Mouse (Mus musculus) embryonic facial prominence, embryonic 13.5 days (tissue): ENCODE data around the gene Slc22a15. TPM values are rescaled to one million over a fixed set of nuclear protein-coding genes. Genes with fewer than 3 reads are reported as not detected.

Experiments used
- ATAC-seq: fragments of 200-750 bp; cut with Nextera tagmentation; 2 replicates; pipeline ENCODE4 v1.8.0; 2017; ENCODE audit warnings: low read depth; ENCODE audit not compliant: insufficient number of reproducible peaks, insufficient read depth, low FRiP score, low TSS enrichment
- H3K27ac ChIP-seq: fragments of 300-500 bp; sonication (generic); 2 replicates; pipeline ENCODE4 v1.5.1; 2015; ENCODE audit warnings: moderate library complexity, mild to moderate bottlenecking, inconsistent platforms
- H3K27me3 ChIP-seq: fragments of 300-500 bp; sonication (generic); 2 replicates; pipeline ENCODE4 v1.6.1; 2015; ENCODE audit warnings: mild to moderate bottlenecking, inconsistent platforms
- H3K36me3 ChIP-seq: fragments of 300-500 bp; sonication (generic); 2 replicates; pipeline ENCODE4 v1.6.1; 2015; ENCODE audit warnings: mild to moderate bottlenecking, inconsistent platforms
- H3K4me1 ChIP-seq: fragments of 300-500 bp; sonication (generic); 2 replicates; pipeline ENCODE4 v1.6.1; 2015; ENCODE audit warnings: inconsistent platforms
- H3K4me2 ChIP-seq: fragments of 300-500 bp; sonication (generic); 2 replicates; pipeline ENCODE4 v1.6.1; 2015; ENCODE audit warnings: moderate library complexity, mild to moderate bottlenecking, inconsistent platforms
- H3K4me3 ChIP-seq: fragments of 300-500 bp; sonication (generic); 2 replicates; pipeline ENCODE4 v1.5.1; 2015; ENCODE audit warnings: mild to moderate bottlenecking, inconsistent platforms
- H3K9ac ChIP-seq: fragments of 300-500 bp; sonication (generic); 2 replicates; pipeline ENCODE4 v1.6.1; 2015; ENCODE audit warnings: mild to moderate bottlenecking, inconsistent platforms
- H3K9me3 ChIP-seq: fragments of 300-500 bp; sonication (generic); 2 replicates; pipeline ENCODE4 v1.6.1; 2016; ENCODE audit warnings: inconsistent platforms
- WGBS: fragments of 180-500 bp; shearing (Covaris S2); methylation state at CpG from one replicate; pipeline ENCODE4 v1.1.7; 2015; ENCODE audit warnings: mixed read lengths; 5-methylcytosine and 5-hydroxymethylcytosine counted together
- polyA plus RNA-seq: library from polyadenylated mRNA; unstranded; fragments of >200 nt; fragmentation: Nextera tagmentation; extraction: Ambion mirVana; gene quantifications from 2 replicates; pipeline ENCODE4 v1.2.1, GENCODE M21; 2015

Slc22a15 gene
- polyA plus RNA-seq, 1 experiment from 2014 or later = 5.6 TPM

GRCm38 (mm10) chr3:101806149-101806548 lies 118.1 kb downstream of the Slc22a15 start:
- Histone ChIP-seq H3K27ac (no peak overlapping the region), H3K27me3 (peaks cover 6% of the 10 kb centered on the region; the same call in 1 of the 2 replicates), H3K4me1 (peaks cover 15% of the 10 kb centered on the region), H3K36me3 (no peaks in the 10 kb centered on the region), H3K9me3 (no peaks in the 10 kb centered on the region), H3K9ac (peak overlapping the region; percentile 55; the same call in 1 of the 2 replicates), H3K4me3 (0 out of 2 replicates have a peak overlapping the region, but pooled peaks have one; percentile 16), H3K4me2 (peak overlapping the region; percentile 44)
- ATAC-seq = peak; percentile 70; the same call in 1 of the 2 replicates
- 10% methylated on average over 16 of the region's 16 CpGs for WGBS

Other genes with a start within 250 kb of the Slc22a15 start
- 1.7 and 2.0 TPM in 2 replicates for gene Mab21l3, start 75.5 kb downstream of the Slc22a15 start, polyA plus RNA-seq
- 2.5 and 4.2 TPM in 2 replicates for gene Nhlh2, start 85.6 kb upstream of the Slc22a15 start, polyA plus RNA-seq
- 3.9 and 5.2 TPM in 2 replicates for gene Casq2, start 162.0 kb upstream of the Slc22a15 start, polyA plus RNA-seq